Mouse (Mus musculus): ENCODE measurements around the gene Gadd45gip1. TPM values are rescaled to one million over a fixed set of nuclear protein-coding genes. Genes with fewer than 3 reads are reported as not detected.

Gadd45gip1 gene
- total RNA-seq, 1 experiment: 30.8 TPM

DNA sequence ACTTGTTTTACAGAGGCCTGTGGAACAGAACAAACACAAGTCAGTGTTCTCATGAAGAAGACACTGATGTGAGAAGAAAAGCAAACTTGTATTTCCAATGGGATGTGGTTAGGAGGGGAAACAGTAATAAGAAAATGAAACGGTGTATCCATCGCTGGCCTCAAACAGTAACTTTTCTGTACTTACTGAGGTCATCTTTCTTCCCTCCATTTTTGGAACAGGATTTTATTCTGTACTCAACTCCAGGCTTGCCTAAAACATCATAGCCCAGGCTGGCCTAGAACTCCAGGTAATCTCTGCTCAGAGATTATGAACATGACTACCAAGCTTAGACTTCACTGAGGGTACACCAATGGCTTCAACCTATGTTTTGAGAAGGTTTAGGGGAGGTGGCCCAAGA is 8.1 kb downstream of the Gadd45gip1 start:
- H3K4me1 ChIP-seq (ENCODE audit: control insufficient read depth in 2 of 2, insufficient read depth in 2 of 2, low read length in 2 of 2, poor library complexity in 1 of 2): peaks cover 0 to 16% of the 10 kb centered on the region in 2 experiments; a peak in 2 of 4 replicates
- H3K27ac ChIP-seq (ENCODE audit: insufficient read depth, low read depth, low read length, poor library complexity, severe bottlenecking): no peak overlapping the region
- in situ Hi-C loops (cut with MboI; ENCODE audit: low sequenced_read_pairs in 2 of 2, unreplicated experiment in 2 of 2): no loop called here
- H3K9ac ChIP-seq (ENCODE audit: insufficient read depth, low read depth, low read length, poor library complexity, severe bottlenecking): no peak overlapping the region; the same call in 1 of the 2 replicates
- no peak for DNase-seq (ENCODE audit: low read depth, low spot score)
- H3K36me3 ChIP-seq (ENCODE audit: control insufficient read depth, insufficient read depth, low read length, poor library complexity, severe bottlenecking): peaks cover 61% of the 10 kb centered on the region
- TF ChIP-seq CHD2 (IDR thresholded peaks at IDR 0.05; ENCODE audit: low read depth, low read length): no peak
- TF ChIP-seq MAFK (IDR thresholded peaks at IDR 0.05; ENCODE audit: insufficient read depth, low read depth, low read length): no peak
- TF ChIP-seq ZC3H11A (IDR thresholded peaks at IDR 0.05; ENCODE audit: borderline replicate concordance, low read depth, low read length): no peak
- TF ChIP-seq HCFC1 (IDR thresholded peaks at IDR 0.05; ENCODE audit: borderline replicate concordance, insufficient read depth, low read length): no peak
- H3K4me3 ChIP-seq (ENCODE audit: insufficient read depth in 1 of 2, low read depth in 1 of 2, low read length in 2 of 2, poor library complexity in 1 of 2, severe bottlenecking in 1 of 2): peak overlapping the region; percentile 70 to 97
- no peaks in the 10 kb centered on the region for H3K9me3 ChIP-seq (ENCODE audit: control insufficient read depth, insufficient read depth, low read depth, low read length)

DNA sequence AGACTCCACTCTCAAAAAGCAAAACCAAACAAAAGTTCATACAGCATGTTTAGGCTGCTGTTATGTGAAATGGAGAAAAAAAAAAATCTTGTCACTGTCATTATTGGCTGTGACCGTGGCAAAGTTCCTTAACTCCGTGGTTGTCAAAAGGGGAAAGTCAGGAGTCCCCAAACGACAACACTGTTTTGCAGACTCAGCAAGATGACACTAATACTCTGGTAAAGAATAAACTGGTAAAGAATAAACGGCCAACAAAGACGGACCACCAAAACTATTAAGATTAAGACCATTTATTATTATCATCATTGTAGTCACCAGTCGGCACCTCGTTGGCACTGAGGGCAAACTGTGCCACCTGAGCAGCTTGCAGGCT is 8.5 kb downstream of the Gadd45gip1 start:
- Histone ChIP-seq H3K9ac (ENCODE audit: insufficient read depth, low read depth, low read length, poor library complexity, severe bottlenecking) (peak overlapping the region; percentile 95), H3K36me3 (ENCODE audit: control insufficient read depth, insufficient read depth, low read length, poor library complexity, severe bottlenecking) (peaks cover 61% of the 10 kb centered on the region), H3K27ac (ENCODE audit: insufficient read depth, low read depth, low read length, poor library complexity, severe bottlenecking) (peak overlapping the region; percentile 86), H3K4me1 (ENCODE audit: control insufficient read depth in 2 of 2, insufficient read depth in 2 of 2, low read length in 2 of 2, poor library complexity in 1 of 2) (peaks cover 0 to 18% of the 10 kb centered on the region in 2 experiments; a peak in 2 of 4 replicates), H3K9me3 (ENCODE audit: control insufficient read depth, insufficient read depth, low read depth, low read length) (no peaks in the 10 kb centered on the region), H3K4me3 (ENCODE audit: insufficient read depth in 1 of 2, low read depth in 1 of 2, low read length in 2 of 2, poor library complexity in 1 of 2, severe bottlenecking in 1 of 2) (peak overlapping the region; percentile 70 to 97)
- TF ChIP-seq CHD2 (IDR thresholded peaks at IDR 0.05; ENCODE audit: low read depth, low read length) (no peak), MAFK (IDR thresholded peaks at IDR 0.05; ENCODE audit: insufficient read depth, low read depth, low read length) (peak; percentile 95)
- in situ Hi-C loops (cut with MboI; ENCODE audit: low sequenced_read_pairs in 2 of 2, unreplicated experiment in 2 of 2): no loop called here
- no peak for DNase-seq (ENCODE audit: low read depth, low spot score)

DNA sequence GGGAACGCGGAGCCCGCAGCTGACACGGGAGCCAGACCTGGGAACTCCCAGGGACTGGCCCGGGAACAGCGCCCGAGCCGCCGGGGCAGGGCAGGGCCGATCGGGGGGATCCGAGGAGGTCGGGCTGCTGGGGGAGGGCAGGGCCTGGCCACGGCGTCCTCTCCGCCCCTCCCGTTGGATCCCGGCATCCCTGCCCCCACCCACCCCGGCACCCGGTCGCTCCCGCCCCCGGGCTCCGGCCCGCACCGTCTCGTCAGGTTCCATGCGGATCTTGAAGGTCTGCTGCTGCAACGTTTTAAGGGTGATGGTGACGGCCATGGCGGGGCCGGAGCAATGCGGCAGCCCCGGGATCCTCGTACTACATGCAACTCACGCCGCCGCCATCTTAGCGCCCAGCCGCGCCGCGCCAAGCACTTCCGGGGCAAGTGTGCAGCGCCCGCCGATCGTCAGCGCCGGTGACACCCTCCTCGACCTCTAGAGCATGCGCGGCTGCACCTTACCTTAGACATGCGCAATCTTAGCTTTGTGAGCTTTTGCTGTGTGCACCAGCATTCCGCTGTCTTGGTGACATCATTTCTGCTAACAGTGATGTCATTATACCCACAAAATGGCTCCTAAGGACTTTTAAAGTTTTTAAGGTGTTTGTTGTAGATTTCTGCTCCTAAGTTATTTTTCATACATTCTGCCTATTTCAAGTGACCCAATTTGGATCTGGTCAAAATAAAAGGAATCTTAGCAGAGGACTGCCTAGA is 9.1 kb downstream of the Gadd45gip1 start, which contains the start of gene Rad23a:
TSS of gene Rad23a (minus strand) at position 418 of the 752 bp plus-strand sequence.
- in situ Hi-C loops (cut with MboI; ENCODE audit: low sequenced_read_pairs in 2 of 2, unreplicated experiment in 2 of 2): no loop called here
- peak; percentile 92 for DNase-seq (ENCODE audit: low read depth, low spot score)
- Histone ChIP-seq H3K4me3 (ENCODE audit: insufficient read depth in 1 of 2, low read depth in 1 of 2, low read length in 2 of 2, poor library complexity in 1 of 2, severe bottlenecking in 1 of 2) (peak within 1 kb of the TSS; percentile 70 to 97), H3K9me3 (ENCODE audit: control insufficient read depth, insufficient read depth, low read depth, low read length) (no peaks in the 10 kb centered on the region), H3K9ac (ENCODE audit: insufficient read depth, low read depth, low read length, poor library complexity, severe bottlenecking) (peak within 1 kb of the TSS; percentile 95), H3K27ac (ENCODE audit: insufficient read depth, low read depth, low read length, poor library complexity, severe bottlenecking) (peak within 1 kb of the TSS; percentile 86), H3K36me3 (ENCODE audit: control insufficient read depth, insufficient read depth, low read length, poor library complexity, severe bottlenecking) (peaks cover 58% of the 10 kb centered on the region), H3K4me1 (ENCODE audit: control insufficient read depth in 2 of 2, insufficient read depth in 2 of 2, low read length in 2 of 2, poor library complexity in 1 of 2) (peaks cover 0 to 19% of the 10 kb centered on the region in 2 experiments; a peak in 3 of 4 replicates)
- TF ChIP-seq MAFK (IDR thresholded peaks at IDR 0.05; ENCODE audit: insufficient read depth, low read depth, low read length) (no peak), ZC3H11A (IDR thresholded peaks at IDR 0.05; ENCODE audit: borderline replicate concordance, low read depth, low read length) (no peak), ZNF384 (IDR thresholded peaks at IDR 0.05; ENCODE audit: low read depth, low read length) (no peak), CHD2 (IDR thresholded peaks at IDR 0.05; ENCODE audit: low read depth, low read length) (peak; percentile 64), HCFC1 (IDR thresholded peaks at IDR 0.05; ENCODE audit: borderline replicate concordance, insufficient read depth, low read length) (peak; percentile 84)

DNA sequence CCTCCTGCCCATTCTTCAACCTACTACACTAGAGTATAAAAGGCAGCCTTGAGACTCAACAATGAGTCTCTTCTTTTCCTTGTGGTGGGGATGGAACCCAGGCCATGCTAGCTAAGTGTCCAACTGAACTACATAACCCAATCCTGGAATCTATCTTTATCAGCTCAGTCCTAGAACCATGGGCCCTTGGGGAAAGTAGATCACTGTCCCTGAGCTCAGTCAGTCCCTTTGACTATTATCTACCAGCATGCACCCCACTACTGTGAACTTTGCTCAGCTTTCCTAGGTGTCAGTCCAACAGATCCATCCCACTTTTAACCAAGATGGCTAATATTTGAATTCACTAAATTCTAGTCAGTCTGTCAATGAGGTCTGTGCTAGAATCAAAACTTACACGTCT is 10.2 kb downstream of the Gadd45gip1 start:
- no peak for DNase-seq (ENCODE audit: low read depth, low spot score)
- Histone ChIP-seq H3K27ac (ENCODE audit: insufficient read depth, low read depth, low read length, poor library complexity, severe bottlenecking) (no peak overlapping the region), H3K9ac (ENCODE audit: insufficient read depth, low read depth, low read length, poor library complexity, severe bottlenecking) (no peak overlapping the region), H3K4me1 (ENCODE audit: control insufficient read depth in 2 of 2, insufficient read depth in 2 of 2, low read length in 2 of 2, poor library complexity in 1 of 2) (peaks cover 0 to 19% of the 10 kb centered on the region in 2 experiments; a peak in 3 of 4 replicates), H3K4me3 (ENCODE audit: insufficient read depth in 1 of 2, low read depth in 1 of 2, low read length in 2 of 2, poor library complexity in 1 of 2, severe bottlenecking in 1 of 2) (no peak overlapping the region), H3K9me3 (ENCODE audit: control insufficient read depth, insufficient read depth, low read depth, low read length) (no peaks in the 10 kb centered on the region), H3K36me3 (ENCODE audit: control insufficient read depth, insufficient read depth, low read length, poor library complexity, severe bottlenecking) (peaks cover 56% of the 10 kb centered on the region)
- in situ Hi-C loops (cut with MboI; ENCODE audit: low sequenced_read_pairs in 2 of 2, unreplicated experiment in 2 of 2): no loop called here
- TF ChIP-seq HCFC1 (IDR thresholded peaks at IDR 0.05; ENCODE audit: borderline replicate concordance, insufficient read depth, low read length) (no peak), ZNF384 (IDR thresholded peaks at IDR 0.05; ENCODE audit: low read depth, low read length) (no peak), MAFK (IDR thresholded peaks at IDR 0.05; ENCODE audit: insufficient read depth, low read depth, low read length) (no peak), ZC3H11A (IDR thresholded peaks at IDR 0.05; ENCODE audit: borderline replicate concordance, low read depth, low read length) (no peak), CHD2 (IDR thresholded peaks at IDR 0.05; ENCODE audit: low read depth, low read length) (no peak; the same call in 1 of the 2 replicates)
